Mouse (Mus musculus): ENCODE results near the gene Arhgef33. TPM values are rescaled to one million over a fixed set of nuclear protein-coding genes. Genes with fewer than 3 reads are reported as not detected.

Gene Arhgef33
- polyA plus RNA-seq, 2 experiments: 1.1 to 1.4 TPM

GRCm38 (mm10) chr17:80291148-80291547 lies 16.1 kb upstream of the Arhgef33 start:
- Histone ChIP-seq H3K27ac (replicated peaks; ENCODE audit: low read depth, low read length) (no peak overlapping the region), H3K4me3 (replicated peaks; ENCODE audit: low read length) (no peak overlapping the region), H3K4me2 (replicated peaks; ENCODE audit: low read depth, low read length, severe bottlenecking) (no peak overlapping the region), H3K9ac (ENCODE audit: low read depth, low read length, severe bottlenecking) (no peak overlapping the region), H3K36me3 (ENCODE audit: control insufficient read depth, insufficient read depth, low read length) (no peaks in the 10 kb centered on the region), H3K27me3 (ENCODE audit: control insufficient read depth, insufficient read depth, low read length) (no peaks in the 10 kb centered on the region), H3K9me3 (ENCODE audit: control insufficient read depth, low read length) (no peaks in the 10 kb centered on the region), H3K4me1 (ENCODE audit: control insufficient read depth, insufficient read depth, low read length) (peaks cover 4% of the 10 kb centered on the region; the same call in 1 of the 2 replicates)
- WGBS: 24% methylated on average over 2 of the region's 2 CpGs
- DNase-seq (ENCODE audit: low spot score): peak; percentile 68
- ATAC-seq (ENCODE audit: low FRiP score, low read depth): peak; percentile 12; the same call in 1 of the 2 replicates
- TF ChIP-seq POLR2A (IDR thresholded peaks at IDR 0.05; ENCODE audit: borderline replicate concordance, extremely low read depth, insufficient read depth, insufficient read length): no peak

- no peak for TF ChIP-seq POLR2A (IDR thresholded peaks at IDR 0.05; ENCODE audit: borderline replicate concordance, extremely low read depth, insufficient read depth, insufficient read length)
- DNase-seq (ENCODE audit: low spot score): no peak
- Histone ChIP-seq H3K4me1 (ENCODE audit: control insufficient read depth, insufficient read depth, low read length) (no peaks in the 10 kb centered on the region), H3K27ac (replicated peaks; ENCODE audit: low read depth, low read length) (no peak overlapping the region), H3K27me3 (ENCODE audit: control insufficient read depth, insufficient read depth, low read length) (no peaks in the 10 kb centered on the region), H3K9ac (ENCODE audit: low read depth, low read length, severe bottlenecking) (no peak overlapping the region), H3K36me3 (ENCODE audit: control insufficient read depth, insufficient read depth, low read length) (no peaks in the 10 kb centered on the region), H3K4me2 (replicated peaks; ENCODE audit: low read depth, low read length, severe bottlenecking) (no peak overlapping the region), H3K9me3 (ENCODE audit: control insufficient read depth, low read length) (no peaks in the 10 kb centered on the region), H3K4me3 (replicated peaks; ENCODE audit: low read length) (no peak overlapping the region)
- no peak for ATAC-seq (ENCODE audit: low FRiP score, low read depth)
- WGBS: 88% methylated on average over 5 of the region's 5 CpGs
Observed at GRCm38 (mm10) chr17:80295258-80295657, 11.9 kb upstream of the Arhgef33 start.

- no peaks in the 10 kb centered on the region for H3K9me3 ChIP-seq (ENCODE audit: control insufficient read depth, low read length)
- no peak overlapping the region for H3K4me3 ChIP-seq (replicated peaks; ENCODE audit: low read length)
- H3K36me3 ChIP-seq (ENCODE audit: control insufficient read depth, insufficient read depth, low read length): no peaks in the 10 kb centered on the region
- ATAC-seq (ENCODE audit: low FRiP score, low read depth) (no peak), DNase-seq (ENCODE audit: low spot score) (no peak)
- no peak overlapping the region for H3K9ac ChIP-seq (ENCODE audit: low read depth, low read length, severe bottlenecking)
- no peaks in the 10 kb centered on the region for H3K4me1 ChIP-seq (ENCODE audit: control insufficient read depth, insufficient read depth, low read length)
- H3K27me3 ChIP-seq (ENCODE audit: control insufficient read depth, insufficient read depth, low read length): no peaks in the 10 kb centered on the region
- no peak for TF ChIP-seq POLR2A (IDR thresholded peaks at IDR 0.05; ENCODE audit: borderline replicate concordance, extremely low read depth, insufficient read depth, insufficient read length)
- no peak overlapping the region for H3K4me2 ChIP-seq (replicated peaks; ENCODE audit: low read depth, low read length, severe bottlenecking)
- WGBS: 87% methylated on average over 5 of the region's 5 CpGs
- no peak overlapping the region for H3K27ac ChIP-seq (replicated peaks; ENCODE audit: low read depth, low read length)
Observed at GRCm38 (mm10) chr17:80298844-80299243, 8.4 kb upstream of the Arhgef33 start.

- no peak overlapping the region for H3K27ac ChIP-seq (replicated peaks; ENCODE audit: low read depth, low read length)
- H3K36me3 ChIP-seq (ENCODE audit: control insufficient read depth, insufficient read depth, low read length): no peaks in the 10 kb centered on the region
- no peak overlapping the region for H3K9ac ChIP-seq (ENCODE audit: low read depth, low read length, severe bottlenecking)
- 61% methylated on average over 9 of the region's 9 CpGs for WGBS
- no peak overlapping the region for H3K4me2 ChIP-seq (replicated peaks; ENCODE audit: low read depth, low read length, severe bottlenecking)
- H3K4me3 ChIP-seq (replicated peaks; ENCODE audit: low read length): no peak overlapping the region
- DNase-seq (ENCODE audit: low spot score) (peak; percentile 9), ATAC-seq (ENCODE audit: low FRiP score, low read depth) (no peak)
- no peaks in the 10 kb centered on the region for H3K9me3 ChIP-seq (ENCODE audit: control insufficient read depth, low read length)
- H3K27me3 ChIP-seq (ENCODE audit: control insufficient read depth, insufficient read depth, low read length): no peaks in the 10 kb centered on the region
- TF ChIP-seq POLR2A (IDR thresholded peaks at IDR 0.05; ENCODE audit: borderline replicate concordance, extremely low read depth, insufficient read depth, insufficient read length): no peak
- 0 out of 2 replicates have a peak, but pooled peaks cover 6% of the 10 kb centered on the region for H3K4me1 ChIP-seq (ENCODE audit: control insufficient read depth, insufficient read depth, low read length)
Observed at GRCm38 (mm10) chr17:80311761-80312160, 4.6 kb downstream of the Arhgef33 start.

GRCm38 (mm10) chr17:80312405-80312804 lies 5.2 kb downstream of the Arhgef33 start:
- no peaks in the 10 kb centered on the region for H3K36me3 ChIP-seq (ENCODE audit: control insufficient read depth, insufficient read depth, low read length)
- DNase-seq (ENCODE audit: low spot score): peak; percentile 45
- H3K27ac ChIP-seq (replicated peaks; ENCODE audit: low read depth, low read length): no peak overlapping the region
- 0 out of 2 replicates have a peak, but pooled peaks have one; percentile 50 for ATAC-seq (ENCODE audit: low FRiP score, low read depth)
- H3K4me3 ChIP-seq (replicated peaks; ENCODE audit: low read length): no peak overlapping the region
- 71% methylated on average over 4 of the region's 4 CpGs for WGBS
- H3K27me3 ChIP-seq (ENCODE audit: control insufficient read depth, insufficient read depth, low read length): no peaks in the 10 kb centered on the region
- 0 out of 2 replicates have a peak, but pooled peaks cover 6% of the 10 kb centered on the region for H3K4me1 ChIP-seq (ENCODE audit: control insufficient read depth, insufficient read depth, low read length)
- H3K9me3 ChIP-seq (ENCODE audit: control insufficient read depth, low read length): no peaks in the 10 kb centered on the region
- TF ChIP-seq POLR2A (IDR thresholded peaks at IDR 0.05; ENCODE audit: borderline replicate concordance, extremely low read depth, insufficient read depth, insufficient read length): no peak
- no peak overlapping the region for H3K4me2 ChIP-seq (replicated peaks; ENCODE audit: low read depth, low read length, severe bottlenecking)
- H3K9ac ChIP-seq (ENCODE audit: low read depth, low read length, severe bottlenecking): no peak overlapping the region

- H3K27ac ChIP-seq (replicated peaks; ENCODE audit: low read depth, low read length): no peak overlapping the region
- WGBS: 86% methylated on average over 6 of the region's 6 CpGs
- no peak for DNase-seq (ENCODE audit: low spot score)
- no peaks in the 10 kb centered on the region for H3K27me3 ChIP-seq (ENCODE audit: control insufficient read depth, insufficient read depth, low read length)
- H3K4me2 ChIP-seq (replicated peaks; ENCODE audit: low read depth, low read length, severe bottlenecking): no peak overlapping the region
- no peak overlapping the region for H3K9ac ChIP-seq (ENCODE audit: low read depth, low read length, severe bottlenecking)
- no peak for TF ChIP-seq POLR2A (IDR thresholded peaks at IDR 0.05; ENCODE audit: borderline replicate concordance, extremely low read depth, insufficient read depth, insufficient read length)
- ATAC-seq (ENCODE audit: low FRiP score, low read depth): no peak
- H3K4me1 ChIP-seq (ENCODE audit: control insufficient read depth, insufficient read depth, low read length): no peaks in the 10 kb centered on the region
- H3K36me3 ChIP-seq (ENCODE audit: control insufficient read depth, insufficient read depth, low read length): no peaks in the 10 kb centered on the region
- no peaks in the 10 kb centered on the region for H3K9me3 ChIP-seq (ENCODE audit: control insufficient read depth, low read length)
- no peak overlapping the region for H3K4me3 ChIP-seq (replicated peaks; ENCODE audit: low read length)
Observed at GRCm38 (mm10) chr17:80322228-80322627, 15.0 kb downstream of the Arhgef33 start.
